Mouse (Mus musculus) G1E-ER4 (cell line): ENCODE data around the gene Rab31. TPM values are rescaled to one million over a fixed set of nuclear protein-coding genes. Genes with fewer than 3 reads are reported as not detected.

ENCODE experiments used
- GATA1 ChIP-seq: IDR thresholded peaks from one replicate; pipeline ENCODE4 v1.8.0; 2012; ENCODE audit warnings: low read length, inconsistent platforms
- polyA plus RNA-seq: library from polyadenylated mRNA; stranded (reverse); fragments of >175 nt; gene quantifications from 2 replicates; pipeline ENCODE4 v1.2.3, GENCODE M21; 2012

Gene Rab31
- polyA plus RNA-seq, 1 experiment = 0.01 TPM

DNA sequence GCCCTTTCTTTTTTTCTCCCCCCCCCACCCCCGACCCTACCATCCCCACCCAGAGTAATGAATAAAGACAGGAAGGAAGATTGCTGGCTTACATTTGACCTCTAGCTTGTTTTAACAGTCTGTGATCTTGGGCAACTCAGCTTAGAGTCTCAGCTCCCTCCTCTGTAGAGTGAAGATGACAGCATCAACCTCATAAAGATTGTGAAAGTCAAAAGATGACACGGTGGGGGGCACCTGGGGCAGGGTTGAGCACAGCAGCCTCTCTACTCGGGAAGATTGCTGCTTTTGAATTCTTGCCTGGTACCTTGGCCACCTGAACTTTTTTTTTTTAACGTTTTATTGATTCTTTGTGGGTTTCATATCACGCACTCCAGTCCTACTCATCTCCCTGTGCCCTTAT, 124.6 kb downstream of the Rab31 start:
- no peak for TF ChIP-seq GATA1

GRCm38 (mm10) chr17:65647226-65647625, 125.3 kb downstream of the Rab31 start:
- TF ChIP-seq GATA1 = no peak

DNA sequence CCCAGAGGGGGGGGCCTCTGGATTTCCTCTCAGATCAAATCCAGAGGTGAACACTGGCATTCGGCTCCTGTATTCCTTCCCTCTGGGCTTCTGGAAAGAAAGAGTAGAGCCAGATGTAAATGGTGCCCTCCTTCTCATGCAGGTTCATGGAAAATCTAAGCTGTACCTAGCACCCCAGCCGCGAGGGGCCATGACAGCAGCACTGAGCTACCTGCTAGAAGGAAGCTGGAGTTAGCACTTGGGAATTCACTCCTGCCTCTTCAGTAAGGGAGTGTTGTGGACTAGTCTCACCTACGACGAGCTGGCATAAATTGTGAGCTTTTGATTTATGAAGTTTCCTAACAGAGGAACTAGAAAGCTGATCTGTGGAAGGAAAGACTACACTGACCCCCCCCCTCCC, 129.0 kb downstream of the Rab31 start:
- TF ChIP-seq GATA1 = no peak

- no peak for TF ChIP-seq GATA1
Observed at GRCm38 (mm10) chr17:65643051-65643521, 129.5 kb downstream of the Rab31 start.

DNA sequence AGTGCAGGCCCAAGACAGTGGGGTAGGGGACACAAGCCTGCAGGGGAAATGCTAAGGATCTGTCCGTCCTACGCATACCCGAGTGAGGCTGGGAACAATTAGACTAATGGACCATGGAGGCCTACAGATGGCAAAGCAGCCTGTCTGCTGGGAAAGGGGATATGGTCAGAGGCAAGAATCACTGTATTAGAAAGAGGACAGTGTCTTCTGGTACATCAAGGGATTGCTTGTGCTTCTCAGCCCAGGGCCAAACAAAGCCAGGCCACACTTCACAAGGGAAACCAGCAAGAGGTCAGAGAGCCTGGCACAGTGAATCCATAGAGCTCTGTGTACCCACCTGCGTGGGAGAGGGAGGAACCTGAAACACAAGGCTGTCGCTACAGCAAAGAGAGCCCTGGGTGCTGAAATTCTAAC, 130.0 kb downstream of the Rab31 start:
- no peak for TF ChIP-seq GATA1

DNA sequence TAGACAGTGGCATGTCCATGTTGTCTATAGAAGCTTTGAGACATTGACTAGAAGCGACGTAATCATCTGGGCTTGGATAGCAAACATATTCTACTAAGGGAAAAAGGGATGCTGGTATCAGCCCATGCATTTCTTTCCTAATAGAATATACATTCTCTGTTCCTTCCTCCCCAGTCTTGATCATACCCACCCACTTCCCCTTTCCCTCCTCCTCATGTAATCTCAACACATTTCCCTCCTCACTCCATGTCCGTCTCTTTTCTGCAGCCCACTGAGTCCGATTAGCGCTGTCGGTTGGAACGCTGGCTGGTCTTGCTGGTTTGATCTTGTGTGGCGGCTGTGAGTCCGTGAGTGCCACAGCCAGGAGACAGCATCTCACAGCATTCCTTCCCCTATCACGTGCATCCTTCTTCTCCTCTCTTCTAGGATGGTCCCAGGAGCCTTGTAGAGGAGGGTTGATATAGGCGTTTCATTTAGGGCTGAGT, 130.8 kb downstream of the Rab31 start, which contains the start of gene Txndc2:
Gene Txndc2 (minus strand): TSS at position 435 of the 485 bp plus-strand sequence.
- no peak for TF ChIP-seq GATA1

DNA sequence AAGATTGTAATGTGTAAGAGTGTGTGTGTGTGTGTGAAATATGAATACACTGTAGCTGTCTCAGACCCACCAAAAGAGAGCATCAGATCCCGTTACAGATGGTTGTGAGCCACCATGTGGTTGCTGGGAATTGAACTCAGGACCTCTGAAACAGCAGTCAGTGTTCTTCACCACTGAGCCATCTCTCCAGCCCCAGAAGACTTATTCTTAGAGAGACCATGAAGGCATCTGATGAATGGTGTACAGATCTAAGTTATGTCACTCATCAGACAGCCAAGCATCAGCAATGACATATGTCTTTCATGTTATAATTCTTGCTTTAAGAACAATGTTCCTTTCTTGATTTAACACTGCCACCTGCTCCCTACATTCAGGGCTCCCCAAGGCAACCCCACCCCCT, 133.4 kb downstream of the Rab31 start:
- no peak for TF ChIP-seq GATA1

- no peak for TF ChIP-seq GATA1
Observed at GRCm38 (mm10) chr17:65635715-65636360, 136.7 kb downstream of the Rab31 start.

- TF ChIP-seq GATA1 = no peak
Observed at GRCm38 (mm10) chr17:65629943-65630342, 142.6 kb downstream of the Rab31 start.

- no peak for TF ChIP-seq GATA1
Observed at GRCm38 (mm10) chr17:65626301-65626700, 146.3 kb downstream of the Rab31 start.

- TF ChIP-seq GATA1 = no peak
Observed at GRCm38 (mm10) chr17:65625563-65625962, 147.0 kb downstream of the Rab31 start.

- no peak for TF ChIP-seq GATA1
Observed at GRCm38 (mm10) chr17:65623130-65623529, 149.4 kb downstream of the Rab31 start.

GRCm38 (mm10) chr17:65618431-65618830, 154.1 kb downstream of the Rab31 start:
- TF ChIP-seq GATA1 = no peak

DNA sequence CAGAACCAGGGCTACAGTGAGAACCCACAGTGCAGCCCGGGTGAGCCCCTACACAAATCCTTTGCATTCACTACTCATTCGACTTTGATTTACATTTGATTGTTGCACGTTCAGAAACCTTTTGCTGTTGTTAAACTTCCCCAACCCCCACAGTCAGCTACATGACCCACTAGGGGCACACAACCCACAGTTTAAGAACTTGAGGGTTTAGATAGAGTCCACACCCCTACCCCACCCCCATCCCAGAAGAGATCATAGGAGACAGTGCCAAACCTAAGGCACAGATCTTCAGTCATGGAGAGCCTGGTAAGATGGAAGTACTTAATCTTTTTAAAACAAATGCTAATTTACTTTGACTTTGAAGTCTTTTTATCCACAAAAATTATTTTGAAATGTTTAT, 156.9 kb downstream of the Rab31 start:
- TF ChIP-seq GATA1 = no peak

GRCm38 (mm10) chr17:65614431-65614830, 158.1 kb downstream of the Rab31 start:
- no peak for TF ChIP-seq GATA1

GRCm38 (mm10) chr17:65613463-65614412, 158.8 kb downstream of the Rab31 start, which contains the start of gene Vapa:
Vapa (minus strand) TSS chr17:65613555.
- TF ChIP-seq GATA1 = no peak
